Mouse (Mus musculus): ENCODE data around the gene Ube4b.
"Not testable (repeated sequence)": the region's sequence is repeated elsewhere in the genome, so short reads cannot be mapped to it uniquely, and the experiment has no call there.

Ube4b gene

DNA sequence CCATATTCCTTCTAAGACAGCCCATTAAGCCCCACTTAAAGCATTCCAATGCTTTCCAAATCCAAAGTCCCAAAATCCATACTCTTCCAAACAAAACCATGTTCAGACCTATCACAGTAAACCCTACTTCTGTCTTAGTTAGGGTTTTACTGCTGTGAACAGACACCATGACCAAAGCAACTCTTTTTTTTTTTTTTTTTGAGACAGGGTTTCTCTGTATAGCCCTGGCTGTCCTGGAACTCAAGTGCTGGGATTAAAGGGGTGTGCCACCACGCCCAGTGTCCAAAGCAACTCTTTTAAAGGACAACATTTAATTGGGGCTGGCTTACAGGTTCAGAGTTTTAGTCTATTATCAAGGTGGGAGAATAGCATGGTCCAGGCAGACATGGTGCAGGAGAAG is 5.3 kb upstream of the Ube4b start:
- DNase-seq (ENCODE audit: low spot score in 2 of 2), result not testable (repeated sequence)

DNA sequence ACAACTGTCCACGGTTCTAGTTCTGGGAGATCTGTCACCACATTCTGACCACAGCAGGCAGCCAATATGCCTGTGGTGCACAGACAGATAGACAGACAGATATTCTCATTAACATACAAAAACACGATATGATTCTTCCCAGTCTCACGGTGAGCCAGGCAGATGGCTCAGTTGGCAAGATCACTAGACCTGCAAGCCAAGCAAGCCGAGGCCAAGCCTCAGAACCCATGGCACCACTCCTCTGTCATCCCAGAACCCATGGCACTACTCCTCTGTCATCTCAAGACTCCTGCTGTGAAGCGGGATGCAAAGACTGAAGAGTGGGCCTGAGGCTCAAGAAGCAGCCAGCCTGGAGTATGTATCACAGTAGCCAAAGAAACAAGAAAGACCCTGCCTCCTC is 3.0 kb upstream of the Ube4b start:
- no peak for DNase-seq (ENCODE audit: low spot score in 2 of 2)

DNA sequence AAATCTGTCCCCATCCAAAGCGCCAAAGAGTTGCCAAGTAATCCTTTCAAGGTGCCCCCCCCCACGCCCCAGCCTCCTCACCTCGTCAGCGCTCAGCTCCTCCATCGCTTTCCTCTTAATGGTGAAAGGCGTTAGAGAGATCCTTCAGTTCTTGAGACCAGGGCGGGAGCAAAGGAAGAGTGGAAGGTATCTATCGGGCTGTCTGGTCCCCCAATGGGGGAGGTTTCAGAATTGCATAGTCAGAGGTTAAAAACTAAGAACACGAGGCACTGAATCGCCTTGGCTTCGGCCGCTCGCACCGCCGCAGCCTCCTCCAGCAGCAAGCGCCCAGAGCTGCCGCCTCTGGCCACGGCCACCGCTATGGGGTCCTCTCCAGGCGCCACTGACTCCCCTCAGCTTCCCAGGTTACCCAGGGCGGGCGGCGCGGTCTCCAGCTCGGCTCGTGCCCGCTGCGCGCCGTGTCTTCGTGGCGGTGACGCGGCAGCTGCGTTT is 702 bp downstream of the Ube4b start:
- DNase-seq (ENCODE audit: low spot score in 2 of 2), result peak in 1 of 2 experiments; percentile 22

DNA sequence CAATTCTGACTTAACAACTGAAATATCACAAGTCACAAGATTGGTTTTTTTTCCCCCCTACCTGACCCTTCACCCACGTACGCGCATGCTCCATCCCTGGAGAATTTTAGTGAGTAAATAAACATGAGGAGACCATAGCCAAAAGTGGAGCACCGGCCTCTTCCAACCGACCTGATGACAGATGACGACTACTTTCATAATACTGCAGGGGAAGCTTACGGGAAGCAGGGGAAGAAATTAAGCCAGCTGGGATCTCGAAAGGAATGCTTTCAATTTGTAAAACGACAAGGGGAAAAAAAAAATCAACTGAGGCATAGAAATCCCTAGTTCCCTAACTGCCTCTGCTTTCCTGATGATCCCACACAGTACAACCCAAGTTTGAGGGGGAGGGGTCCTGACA is 1.8 kb downstream of the Ube4b start:
- DNase-seq (ENCODE audit: low spot score in 2 of 2), result no peak

DNA sequence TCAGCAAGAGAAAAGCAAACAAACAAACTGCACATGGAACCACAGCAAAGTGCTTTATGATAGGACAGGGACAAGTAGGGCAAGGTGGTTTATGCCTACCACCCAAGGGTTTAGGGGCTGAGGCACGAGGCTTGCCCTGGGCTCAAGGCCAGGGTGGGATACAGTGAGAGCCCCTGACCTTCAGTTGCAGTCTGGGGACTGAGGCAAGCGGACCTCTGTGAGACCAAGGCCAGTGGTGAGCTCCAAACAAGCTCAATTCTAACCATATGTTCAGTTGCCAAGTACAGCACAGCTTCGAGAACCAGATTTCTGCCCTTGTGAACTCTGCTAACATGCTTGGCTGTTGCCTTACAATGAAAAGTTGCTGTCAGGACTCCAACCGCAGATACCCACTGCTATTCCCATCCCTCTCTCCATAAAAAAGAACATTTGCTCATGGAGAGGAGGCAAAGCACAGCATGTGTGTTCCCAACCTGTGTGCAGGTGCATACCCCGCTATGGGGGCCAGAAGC is 8.6 kb downstream of the Ube4b start:
- DNase-seq (ENCODE audit: low spot score in 2 of 2), result no peak

DNA sequence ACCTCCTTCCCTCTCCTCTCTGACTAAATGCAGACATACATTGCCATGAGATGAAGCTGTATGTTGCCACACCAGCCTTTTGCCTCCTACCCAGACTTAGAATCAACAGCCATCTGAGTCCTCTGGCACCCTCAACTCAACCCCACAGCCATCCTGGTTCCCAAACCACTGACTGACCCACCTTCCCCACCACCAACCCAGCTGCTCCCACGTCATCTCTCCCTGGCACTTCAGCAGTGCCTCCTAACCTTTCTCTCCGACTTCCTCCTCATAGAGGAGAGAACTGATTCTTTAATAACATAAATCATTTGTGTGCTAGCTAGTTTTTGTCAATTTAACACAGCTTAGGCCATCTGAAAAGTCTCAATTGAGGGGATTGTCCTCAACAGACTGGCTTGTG is 9.6 kb downstream of the Ube4b start:
- DNase-seq (ENCODE audit: low spot score in 2 of 2), result no peak

DNA sequence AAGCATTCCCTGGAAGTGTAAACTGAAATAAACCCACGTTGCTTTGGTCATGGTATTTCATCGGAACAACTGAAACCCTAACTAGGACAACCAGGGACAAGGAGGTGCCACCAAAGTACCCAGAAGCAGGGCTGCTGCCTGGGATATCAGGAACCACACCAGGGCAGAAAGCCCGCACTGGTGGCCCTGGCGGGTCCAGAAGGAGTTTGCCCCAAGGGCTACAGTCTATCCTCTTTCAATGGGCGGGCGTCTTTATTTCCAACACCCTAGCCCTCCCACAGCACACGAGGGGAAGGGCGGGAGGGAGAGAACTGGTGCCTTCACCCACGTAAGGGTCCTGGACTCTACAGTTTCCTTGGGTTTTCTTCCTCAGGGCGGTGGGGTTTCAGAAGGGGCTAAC is 10.1 kb downstream of the Ube4b start:
- no peak for DNase-seq (ENCODE audit: low spot score in 2 of 2)

DNA sequence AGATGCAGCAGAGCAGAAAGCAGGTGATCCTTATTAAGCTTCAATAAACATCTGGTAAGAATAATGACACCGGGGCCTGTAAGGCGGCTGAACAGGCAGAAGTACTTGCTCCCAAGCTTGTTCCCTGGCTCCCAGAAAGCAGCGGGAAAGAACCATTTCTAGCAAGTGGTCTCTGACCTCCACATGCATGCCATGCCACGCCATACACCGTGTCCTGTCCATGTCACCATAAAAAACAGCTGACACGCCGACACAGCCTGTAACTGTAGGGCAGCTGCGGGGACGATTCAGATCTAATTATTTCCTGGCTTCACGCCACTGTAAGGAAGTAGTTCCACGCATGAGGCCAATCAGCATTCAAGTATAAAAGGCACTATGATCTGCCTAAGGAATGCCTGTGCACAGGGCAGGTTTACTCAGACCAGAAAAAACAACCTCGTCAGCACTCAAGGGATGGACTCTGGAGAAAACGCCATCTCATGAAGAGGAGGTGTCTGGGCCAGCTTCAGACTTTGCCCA is 10.8 kb downstream of the Ube4b start:
- no peak for DNase-seq (ENCODE audit: low spot score in 2 of 2)

DNA sequence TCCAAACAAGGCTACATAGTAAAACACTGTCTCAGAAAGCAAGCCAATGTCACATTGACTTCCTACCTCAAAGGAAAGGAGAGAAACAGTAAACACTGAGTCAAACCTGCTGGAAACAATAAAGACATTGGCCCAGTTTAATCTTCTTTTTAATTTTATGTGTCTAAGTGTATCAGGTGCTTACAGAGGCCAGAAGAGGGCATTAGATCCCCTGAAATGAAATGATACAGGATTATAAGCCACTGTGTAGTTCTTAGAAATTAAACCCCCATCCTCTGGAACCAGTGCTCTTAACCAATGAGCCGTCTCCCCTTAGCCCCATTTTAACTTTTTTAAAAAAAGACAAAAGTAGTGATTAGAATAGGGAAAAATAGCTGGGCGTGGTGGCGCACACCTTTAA is 12.3 kb downstream of the Ube4b start:
- no peak for DNase-seq (ENCODE audit: low spot score in 2 of 2)

DNA sequence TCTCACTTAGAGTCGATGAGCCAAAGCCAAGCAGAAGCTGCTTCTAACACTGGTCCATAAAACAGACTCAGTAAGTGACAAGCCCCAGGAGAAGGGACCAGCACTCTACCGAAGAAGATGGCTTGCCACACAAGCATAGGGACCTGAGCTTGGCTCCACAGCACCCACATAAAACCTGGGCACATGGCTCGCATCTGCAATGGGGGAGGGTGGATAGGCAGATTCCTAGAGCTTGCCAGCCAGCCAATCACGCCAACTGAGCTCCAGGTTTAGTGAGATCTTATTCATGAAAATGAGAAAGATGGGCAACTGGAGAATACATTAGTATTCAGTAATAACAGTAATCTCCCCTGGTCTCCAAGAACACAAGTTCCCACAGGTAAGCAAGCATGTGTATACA is 16.8 kb downstream of the Ube4b start:
- DNase-seq (ENCODE audit: low spot score in 2 of 2), result no peak

DNA sequence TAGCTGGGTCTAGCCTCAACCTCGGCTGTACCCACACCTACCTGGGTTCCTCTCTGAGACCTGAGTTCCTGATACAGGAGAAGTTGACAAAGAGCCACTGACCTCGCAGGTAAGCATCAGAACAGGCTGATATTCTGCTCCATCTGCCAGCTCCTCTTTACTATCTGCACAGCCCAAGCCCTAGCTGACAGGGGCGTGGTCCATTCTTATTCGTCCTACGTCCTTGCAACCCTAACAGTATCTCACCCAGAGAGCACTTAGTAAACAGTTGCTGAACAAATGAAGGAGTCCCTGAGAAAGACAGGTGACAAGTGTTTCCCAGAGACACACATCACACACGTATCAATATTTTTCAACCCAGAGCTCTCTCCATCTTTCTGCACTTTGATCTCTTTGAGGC is 18.2 kb downstream of the Ube4b start:
- no peak for DNase-seq (ENCODE audit: low spot score in 2 of 2)

DNA sequence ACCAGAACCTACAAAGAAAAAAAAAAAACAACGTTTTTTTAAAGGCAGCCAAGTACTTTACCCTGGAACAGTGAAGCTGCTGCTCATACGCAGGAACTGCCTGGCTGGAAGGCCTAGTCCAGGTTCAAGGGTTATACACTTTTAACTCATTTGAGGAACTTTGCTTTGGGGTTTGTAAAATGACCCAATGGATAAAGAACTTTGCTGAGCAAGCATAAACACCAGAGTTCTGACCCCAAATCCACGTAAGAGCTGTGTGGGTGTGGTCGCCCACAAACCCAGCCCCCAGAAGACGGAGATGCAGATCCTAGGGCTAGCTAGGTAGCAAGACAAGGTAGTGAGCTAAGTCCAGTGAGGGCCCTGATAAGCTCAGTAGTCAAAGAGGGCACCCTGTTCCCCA is 19.1 kb downstream of the Ube4b start:
- DNase-seq (ENCODE audit: low spot score in 2 of 2), result no peak

DNA sequence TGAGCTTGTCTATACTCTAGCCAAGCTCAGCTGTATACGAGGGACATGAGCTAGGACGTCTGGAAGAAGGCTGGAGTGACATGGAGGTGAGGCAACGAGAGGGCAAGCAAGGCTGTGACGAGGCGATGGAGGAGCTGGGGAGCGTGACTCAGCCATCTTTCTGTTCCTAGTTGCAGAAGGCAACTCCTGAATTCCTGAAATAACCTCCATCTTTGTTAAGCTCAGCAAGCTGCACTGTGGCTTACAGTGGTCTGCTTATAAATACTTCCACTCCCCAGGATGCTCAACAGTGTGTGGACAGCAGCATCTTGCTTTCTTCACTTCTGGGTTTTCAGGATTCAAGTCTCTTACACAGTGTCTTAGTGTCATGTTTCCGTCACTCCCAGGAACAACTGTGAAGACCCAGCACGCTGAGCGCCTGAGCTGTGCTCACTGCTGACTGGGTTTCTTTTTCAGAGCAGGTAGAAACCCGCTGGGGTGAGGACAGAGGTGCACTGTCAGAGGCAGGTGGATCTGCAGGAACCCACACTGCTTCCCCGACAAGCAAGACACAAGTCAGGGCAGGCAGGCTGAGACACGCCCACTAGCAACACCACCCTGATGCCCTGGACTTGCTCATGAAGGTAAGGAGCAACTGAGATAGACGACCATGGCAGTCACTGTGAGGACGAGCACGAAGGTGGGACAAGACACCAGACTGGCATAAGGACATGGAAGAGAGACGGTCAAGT is 20.7 kb downstream of the Ube4b start:
- peak; percentile 50 to 54 for DNase-seq (ENCODE audit: low spot score in 2 of 2)

DNA sequence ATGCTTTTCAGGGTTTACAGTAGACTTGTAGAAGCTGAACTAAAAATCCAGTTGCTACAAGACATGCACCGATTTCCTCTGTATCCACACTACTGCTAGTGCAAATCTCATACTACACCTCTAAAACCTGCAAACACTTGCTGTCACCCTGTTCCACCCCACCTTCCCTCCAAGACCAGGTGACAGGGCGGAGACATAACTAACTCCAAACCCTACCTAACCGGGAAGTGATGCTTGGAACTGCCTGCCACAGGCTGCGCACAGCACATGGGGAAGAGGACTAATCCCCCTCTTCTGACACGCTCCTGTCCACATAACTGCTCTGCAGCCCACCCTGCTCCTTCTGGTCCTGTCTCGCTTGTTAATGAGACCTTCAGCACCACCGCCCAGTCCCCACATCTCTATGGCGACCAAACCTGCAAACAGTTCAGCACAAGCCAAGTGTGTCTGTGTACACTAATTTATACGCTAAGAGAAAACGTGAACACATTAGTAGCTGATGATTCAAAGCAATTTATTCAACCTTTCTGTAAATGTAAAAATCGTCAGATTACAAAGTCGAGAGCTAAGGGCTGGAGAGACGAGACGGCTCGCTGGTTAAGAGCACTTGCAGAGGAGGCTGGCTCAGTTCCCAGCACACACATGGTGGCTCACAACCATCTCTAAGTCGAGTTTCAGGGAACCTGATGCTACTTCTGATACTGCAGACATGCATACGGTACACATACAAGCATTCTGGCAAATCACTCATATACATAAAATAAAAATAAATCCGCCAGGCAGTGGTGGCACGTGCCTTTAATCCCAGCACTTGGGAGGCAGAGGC is 21.7 kb downstream of the Ube4b start:
- DNase-seq (ENCODE audit: low spot score in 2 of 2), result no peak

DNA sequence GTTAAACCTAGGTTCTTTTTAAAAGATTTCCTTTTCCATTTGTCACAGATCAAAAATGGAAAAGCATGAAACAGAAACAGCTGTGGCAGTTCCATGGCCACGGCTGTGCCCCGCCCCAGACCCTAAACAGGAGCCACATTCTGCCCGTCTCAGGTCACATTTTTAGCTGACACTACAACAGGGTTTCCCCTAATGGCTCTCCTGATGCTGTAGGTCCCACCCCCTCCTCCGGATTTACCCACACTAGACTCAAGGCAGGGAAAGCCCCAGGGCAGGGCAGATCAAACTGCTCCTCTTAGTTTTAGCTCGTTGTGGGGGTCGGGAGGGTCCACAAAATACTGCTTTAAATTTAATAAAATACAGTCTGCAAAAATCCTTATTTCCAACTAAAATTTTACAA is 23.5 kb downstream of the Ube4b start:
- no peak for DNase-seq (ENCODE audit: low spot score in 2 of 2)

DNA sequence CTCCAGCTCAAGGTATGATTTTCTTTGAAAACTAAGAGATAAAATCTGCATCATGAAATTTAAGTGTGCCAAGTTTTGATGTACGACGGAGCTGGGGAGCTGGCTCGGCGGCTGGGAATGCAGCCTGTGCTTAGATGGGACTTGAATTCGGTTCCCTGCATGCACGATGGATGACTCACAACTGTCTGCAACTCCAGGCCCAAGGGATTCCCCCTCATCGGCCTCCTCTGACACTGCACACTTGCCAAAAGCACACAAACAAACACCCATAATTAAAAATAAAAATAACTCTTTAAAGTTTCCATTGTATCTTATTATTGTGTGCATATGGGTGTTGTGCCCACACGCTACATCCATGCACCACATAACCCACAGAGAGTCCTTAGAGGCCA is 25.0 kb downstream of the Ube4b start:
- DNase-seq (ENCODE audit: low spot score in 2 of 2), result peak in 1 of 2 experiments; percentile 47

DNA sequence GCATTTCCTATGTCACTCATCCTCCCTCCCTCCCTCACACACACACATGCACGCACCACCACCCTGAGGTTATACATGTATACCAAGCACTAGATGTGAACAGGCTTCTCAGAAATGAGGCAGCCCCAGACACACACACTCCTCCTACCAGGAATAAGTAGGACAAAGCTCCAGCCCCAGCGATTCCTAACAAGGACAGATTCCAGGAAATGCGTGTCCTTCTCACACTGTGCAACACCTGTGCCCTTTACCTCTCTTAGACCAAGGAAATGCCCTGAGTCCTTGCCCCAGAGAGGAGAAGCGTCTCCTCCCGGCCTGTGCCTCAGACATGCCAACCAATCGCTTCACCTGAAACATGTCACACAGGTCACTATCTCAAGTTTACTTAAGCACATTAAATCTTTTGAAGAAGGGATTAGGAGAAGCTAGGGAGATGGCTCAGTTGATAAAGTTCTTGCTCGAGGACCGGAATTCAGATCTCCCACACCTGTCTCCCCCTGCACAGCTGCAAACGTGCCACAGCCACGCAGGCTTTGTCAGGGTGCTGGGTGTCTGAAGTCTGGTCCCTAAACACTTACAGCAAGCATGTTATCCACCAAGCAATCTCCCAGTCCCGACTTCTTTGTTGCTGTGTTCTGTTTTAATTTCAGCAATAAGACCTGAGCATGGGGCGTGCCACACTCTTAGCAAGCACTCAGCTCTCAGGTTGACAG is 25.5 kb downstream of the Ube4b start:
- DNase-seq (ENCODE audit: low spot score in 2 of 2), result no peak

DNA sequence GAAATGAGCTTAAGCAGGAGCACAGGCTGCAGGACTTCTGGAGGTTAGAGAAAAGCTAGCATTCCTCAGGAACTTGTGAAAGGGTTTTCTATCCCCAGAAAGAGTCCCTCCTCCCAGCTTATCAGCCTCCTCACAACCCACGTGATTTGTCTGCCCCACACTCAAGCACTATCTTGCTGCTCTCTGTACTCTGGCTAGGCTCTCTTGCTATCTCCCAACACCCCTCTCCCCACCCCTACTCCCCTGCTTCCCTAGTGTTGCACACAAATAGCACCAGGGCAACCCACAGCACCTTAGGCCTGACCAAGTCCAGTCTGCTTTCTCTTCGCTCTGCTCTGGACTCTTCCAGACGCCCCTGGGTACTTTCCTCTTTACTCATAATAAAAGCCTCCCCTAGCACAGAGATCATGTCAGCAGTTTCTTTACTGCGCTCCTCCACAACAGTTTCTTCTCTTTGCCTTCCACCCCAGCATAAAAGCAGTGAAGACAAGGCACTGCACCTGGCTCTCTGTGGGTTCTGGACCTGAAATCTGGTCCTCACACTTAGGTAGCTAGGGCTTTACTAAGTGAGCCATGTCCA is 27.1 kb downstream of the Ube4b start:
- DNase-seq (ENCODE audit: low spot score in 2 of 2), result no peak

DNA sequence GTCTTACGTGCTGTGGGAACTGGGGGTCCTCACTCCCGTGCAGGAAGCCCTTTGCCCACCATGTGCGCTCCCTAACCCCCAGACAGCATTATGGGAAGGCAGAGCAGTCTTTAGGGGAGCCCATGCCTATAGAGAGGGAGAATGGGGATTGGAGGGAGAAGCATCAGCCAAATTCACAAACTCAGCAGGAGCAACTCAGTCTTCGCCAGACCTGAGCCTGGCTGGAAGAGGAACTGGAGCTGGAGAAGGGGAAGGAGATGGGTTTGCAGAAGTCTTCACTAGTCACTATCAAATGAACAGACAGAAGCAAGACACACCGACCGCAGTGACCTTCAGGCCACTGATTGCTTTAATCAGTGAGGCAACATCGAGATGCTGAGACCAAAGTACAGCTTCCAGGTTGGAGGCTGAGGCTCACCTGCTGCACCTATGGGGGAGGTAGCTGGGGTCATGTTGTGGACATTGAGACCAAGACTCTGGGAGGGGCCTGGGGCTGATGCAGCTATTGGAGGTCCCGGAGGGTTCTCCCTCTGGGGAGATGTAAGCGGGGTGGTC is 28.3 kb downstream of the Ube4b start:
- DNase-seq (ENCODE audit: low spot score in 2 of 2), result no peak

DNA sequence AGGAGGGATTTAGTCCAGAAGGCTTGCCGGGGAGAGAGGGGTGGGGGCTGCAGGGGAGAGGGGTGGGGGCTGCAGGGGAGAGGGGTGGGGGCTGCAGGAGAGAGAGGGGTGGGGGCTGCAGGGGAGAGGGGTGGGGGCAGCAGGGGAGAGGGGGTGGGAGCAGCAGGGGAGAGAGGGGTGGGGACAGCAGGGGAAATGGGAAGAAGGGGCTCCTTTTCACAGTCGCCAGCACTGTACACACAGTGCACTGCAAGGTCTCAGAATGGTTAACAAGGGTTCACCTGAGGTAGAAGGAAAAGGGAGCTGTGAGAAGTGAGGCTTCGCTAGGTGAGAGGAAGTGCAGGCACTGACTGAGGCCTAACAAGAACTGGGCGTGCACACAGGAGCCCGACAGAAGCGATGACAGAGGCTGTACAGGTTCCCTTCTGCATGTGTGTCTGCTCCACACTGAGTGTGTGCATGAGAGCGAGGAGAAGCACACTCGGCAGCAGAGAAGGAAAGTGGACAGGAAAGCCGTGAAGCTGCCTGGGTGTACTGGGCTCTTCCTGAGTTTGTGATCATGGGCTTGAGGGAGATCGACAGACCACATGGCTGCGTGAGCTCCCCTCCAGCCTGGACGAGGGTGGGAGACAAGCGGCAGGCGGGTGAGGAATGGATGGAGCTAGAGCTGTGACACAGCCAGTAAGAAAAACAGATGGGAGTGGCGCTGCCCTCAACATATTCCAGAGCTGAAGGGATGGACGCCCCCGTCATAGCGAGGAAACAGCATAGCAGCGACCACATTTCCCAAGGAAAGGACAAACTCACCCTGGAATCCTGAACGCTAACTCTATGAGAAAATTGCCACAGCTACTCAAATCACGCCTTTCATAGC is 29.9 kb downstream of the Ube4b start:
- DNase-seq (ENCODE audit: low spot score in 2 of 2), result no peak
